Mouse (Mus musculus): ENCODE measurements around the gene Nhsl1. TPM values are rescaled to one million over a fixed set of nuclear protein-coding genes. Genes with fewer than 3 reads are reported as not detected.
"Not testable (repeated sequence)": the region's sequence is repeated elsewhere in the genome, so short reads cannot be mapped to it uniquely, and the experiment has no call there.

Nhsl1 gene
- polyA plus RNA-seq, 1 experiment from 2014 or later, result 12.6 TPM

- Histone ChIP-seq H3K4me1 (peaks cover under 1% of the 10 kb centered on the region), H3K36me3 (replicated peaks) (peaks cover 45% of the 10 kb centered on the region), H3K4me3 (no peak overlapping the region), H3K27me3 (replicated peaks; ENCODE audit: low read depth, poor library complexity, severe bottlenecking) (peaks cover 6% of the 10 kb centered on the region; the same call in 1 of the 2 replicates), H3K9me3 (no peaks in the 10 kb centered on the region), H3K27ac (replicated peaks) (no peak overlapping the region)
- 65% methylated on average over 8 of the region's 8 CpGs for WGBS
- no peak for DNase-seq (ENCODE audit: low spot score)
Measured at GRCm38 (mm10) chr10:18532293-18532692, 213.5 kb downstream of the Nhsl1 start.

GRCm38 (mm10) chr10:18536889-18537288 lies 218.1 kb downstream of the Nhsl1 start:
- Histone ChIP-seq H3K27ac (replicated peaks) (no peak overlapping the region), H3K4me3 (no peak overlapping the region), H3K9me3 (no peaks in the 10 kb centered on the region), H3K36me3 (replicated peaks) (peaks cover 33% of the 10 kb centered on the region), H3K4me1 (no peaks in the 10 kb centered on the region), H3K27me3 (replicated peaks; ENCODE audit: low read depth, poor library complexity, severe bottlenecking) (0 out of 2 replicates have a peak, but pooled peaks cover under 1% of the 10 kb centered on the region)
- DNase-seq (ENCODE audit: low spot score), result no peak
- 86% methylated on average over 2 of the region's 2 CpGs for WGBS

- H3K4me1 ChIP-seq, result peaks cover 23% of the 10 kb centered on the region
- no peaks in the 10 kb centered on the region for H3K36me3 ChIP-seq (replicated peaks)
- peak overlapping the region; percentile 73 for H3K4me3 ChIP-seq
- H3K27ac ChIP-seq (replicated peaks), result peak overlapping the region; percentile 84
- peaks cover 16% of the 10 kb centered on the region for H3K27me3 ChIP-seq (replicated peaks; ENCODE audit: low read depth, poor library complexity, severe bottlenecking)
- no peaks in the 10 kb centered on the region for H3K9me3 ChIP-seq
- no peak for DNase-seq (ENCODE audit: low spot score)
- 8% methylated on average over 13 of the region's 13 CpGs for WGBS
Measured at GRCm38 (mm10) chr10:18545309-18545708, 226.5 kb downstream of the Nhsl1 start.

- H3K9me3 ChIP-seq, result no peaks in the 10 kb centered on the region
- under 1% methylated on average over 22 of the region's 22 CpGs for WGBS
Measured at GRCm38 (mm10) chr10:18545813-18546235, 227.0 kb downstream of the Nhsl1 start, which contains the start of gene Hebp2. Gene Hebp2, minus strand, starts transcription at chr10:18546076.

GRCm38 (mm10) chr10:18547381-18547780 lies 228.6 kb downstream of the Nhsl1 start:
- Histone ChIP-seq H3K4me1 (peaks cover 23% of the 10 kb centered on the region), H3K4me3 (no peak overlapping the region), H3K36me3 (replicated peaks) (no peaks in the 10 kb centered on the region), H3K27me3 (replicated peaks; ENCODE audit: low read depth, poor library complexity, severe bottlenecking) (peaks cover 18% of the 10 kb centered on the region), H3K27ac (replicated peaks) (no peak overlapping the region), H3K9me3 (no peaks in the 10 kb centered on the region)
- 87% methylated on average over 4 of the region's 4 CpGs for WGBS
- no peak for DNase-seq (ENCODE audit: low spot score)

More at GRCm38 (mm10) chr10:18545813-18546235, 227.0 kb downstream of the Nhsl1 start, which contains the start of gene Hebp2:
- H3K36me3 ChIP-seq (replicated peaks), result no peaks in the 10 kb centered on the region
- H3K4me1 ChIP-seq, result peaks cover 23% of the 10 kb centered on the region
- peak within 1 kb of the TSS; percentile 73 for H3K4me3 ChIP-seq
- peak; percentile 91 for DNase-seq (ENCODE audit: low spot score)
- H3K27me3 ChIP-seq (replicated peaks; ENCODE audit: low read depth, poor library complexity, severe bottlenecking), result peaks cover 18% of the 10 kb centered on the region
- H3K27ac ChIP-seq (replicated peaks), result peak within 1 kb of the TSS; percentile 84

- H3K27ac ChIP-seq (replicated peaks), result 0 out of 2 replicates have a peak overlapping the region, but pooled peaks have one; percentile 41
- peaks cover 23% of the 10 kb centered on the region for H3K4me1 ChIP-seq
- H3K9me3 ChIP-seq, result no peaks in the 10 kb centered on the region
- no peaks in the 10 kb centered on the region for H3K36me3 ChIP-seq (replicated peaks)
- H3K27me3 ChIP-seq (replicated peaks; ENCODE audit: low read depth, poor library complexity, severe bottlenecking), result peaks cover 18% of the 10 kb centered on the region
- H3K4me3 ChIP-seq, result peak overlapping the region; percentile 59
- WGBS, result 4% methylated on average over 35 of the region's 35 CpGs
- DNase-seq (ENCODE audit: low spot score), result peak; percentile 70
Measured at GRCm38 (mm10) chr10:18549321-18550216, 230.8 kb downstream of the Nhsl1 start.

- not testable (repeated sequence) for H3K27ac ChIP-seq (replicated peaks); H3K27me3 ChIP-seq (replicated peaks; ENCODE audit: low read depth, poor library complexity, severe bottlenecking); H3K36me3 ChIP-seq (replicated peaks); H3K4me3 ChIP-seq; H3K9me3 ChIP-seq; H3K4me1 ChIP-seq; DNase-seq (ENCODE audit: low spot score)
- WGBS, result 86% methylated on average over 9 of the region's 9 CpGs
Measured at GRCm38 (mm10) chr10:18559076-18559475, 240.3 kb downstream of the Nhsl1 start.

GRCm38 (mm10) chr10:18561445-18561844 lies 242.7 kb downstream of the Nhsl1 start:
- no peak for DNase-seq (ENCODE audit: low spot score)
- Histone ChIP-seq H3K4me3 (no peak overlapping the region), H3K9me3 (no peaks in the 10 kb centered on the region), H3K27ac (replicated peaks) (no peak overlapping the region), H3K4me1 (no peaks in the 10 kb centered on the region), H3K27me3 (replicated peaks; ENCODE audit: low read depth, poor library complexity, severe bottlenecking) (no peaks in the 10 kb centered on the region), H3K36me3 (replicated peaks) (no peaks in the 10 kb centered on the region)
- 53% methylated on average over 5 of the region's 5 CpGs for WGBS

- H3K27me3 ChIP-seq (replicated peaks; ENCODE audit: low read depth, poor library complexity, severe bottlenecking), result no peaks in the 10 kb centered on the region
- H3K9me3 ChIP-seq, result no peaks in the 10 kb centered on the region
- H3K36me3 ChIP-seq (replicated peaks), result no peaks in the 10 kb centered on the region
- H3K27ac ChIP-seq (replicated peaks), result no peak overlapping the region
- no peak overlapping the region for H3K4me3 ChIP-seq
- no peaks in the 10 kb centered on the region for H3K4me1 ChIP-seq
- peak; percentile 37 for DNase-seq (ENCODE audit: low spot score)
- WGBS, result 10% methylated on average over 4 of the region's 4 CpGs
Measured at GRCm38 (mm10) chr10:18562940-18563339, 244.2 kb downstream of the Nhsl1 start.

GRCm38 (mm10) chr10:18572581-18572980 lies 253.8 kb downstream of the Nhsl1 start:
- no peaks in the 10 kb centered on the region for H3K27me3 ChIP-seq (replicated peaks; ENCODE audit: low read depth, poor library complexity, severe bottlenecking)
- H3K4me1 ChIP-seq, result no peaks in the 10 kb centered on the region
- no peaks in the 10 kb centered on the region for H3K36me3 ChIP-seq (replicated peaks)
- no peak for DNase-seq (ENCODE audit: low spot score)
- H3K4me3 ChIP-seq, result no peak overlapping the region
- WGBS, result 56% methylated on average over 2 of the region's 2 CpGs
- 0 out of 2 replicates have a peak, but pooled peaks cover 3% of the 10 kb centered on the region for H3K9me3 ChIP-seq
- H3K27ac ChIP-seq (replicated peaks), result no peak overlapping the region
